Mouse (Mus musculus) stomach, postnatal 0 days (tissue): ENCODE results near the gene Gad1. TPM values are rescaled to one million over a fixed set of nuclear protein-coding genes. Genes with fewer than 3 reads are reported as not detected.

ENCODE experiments used
- ATAC-seq: fragments of 200-750 bp; cut with Nextera tagmentation; 2 replicates; pipeline ENCODE4 v1.8.0; 2017; ENCODE audit not compliant: low FRiP score, low TSS enrichment
- DNase-seq: peaks from one replicate; pipeline ENCODE4 v3.0.0-alpha.2; 2016; ENCODE audit warnings: low spot score
- H3K27ac ChIP-seq: fragments of 300-500 bp; sonication (generic); replicated peaks from 2 replicates; pipeline ENCODE4 v1.5.1; 2014; ENCODE audit warnings: mild to moderate bottlenecking, control low read depth
- H3K27me3 ChIP-seq: fragments of 300-500 bp; sonication (generic); 2 replicates; pipeline ENCODE4 v1.6.1; 2014; ENCODE audit warnings: low read length; ENCODE audit not compliant: control insufficient read depth, insufficient read depth
- H3K36me3 ChIP-seq: fragments of 300-500 bp; sonication (generic); 2 replicates; pipeline ENCODE4 v1.6.1; 2014; ENCODE audit warnings: low read length, mixed read lengths; ENCODE audit not compliant: control insufficient read depth, insufficient read depth
- H3K4me1 ChIP-seq: fragments of 300-500 bp; sonication (generic); replicated peaks from 2 replicates; pipeline ENCODE4 v1.6.1; 2014; ENCODE audit warnings: antibody characterized with exemption; ENCODE audit not compliant: control insufficient read depth, insufficient read depth
- H3K4me2 ChIP-seq: fragments of 300-500 bp; sonication (generic); replicated peaks from 2 replicates; pipeline ENCODE4 v1.6.1; 2014; ENCODE audit warnings: low read depth, mild to moderate bottlenecking, control low read depth, moderate library complexity
- H3K4me3 ChIP-seq: fragments of 300-500 bp; sonication (generic); 2 replicates; pipeline ENCODE4 v1.5.1; 2014; ENCODE audit warnings: low read depth, low read length, control low read depth
- H3K9ac ChIP-seq: fragments of 300-500 bp; sonication (generic); 2 replicates; pipeline ENCODE4 v1.6.1; 2014; ENCODE audit warnings: mild to moderate bottlenecking, low read length, control low read depth, mixed read lengths
- H3K9me3 ChIP-seq: fragments of 300-500 bp; sonication (generic); 2 replicates; pipeline ENCODE4 v1.6.1; 2016; ENCODE audit warnings: low read length; ENCODE audit not compliant: control insufficient read depth
- CTCF ChIP-seq: IDR thresholded peaks from 2 replicates; pipeline ENCODE4 v1.5.1; 2016; ENCODE audit warnings: antibody characterized with exemption, low read depth, mild to moderate bottlenecking, moderate library complexity
- EP300 ChIP-seq: optimal IDR thresholded peaks from 2 replicates; pipeline ENCODE3; 2016; ENCODE audit warnings: antibody characterized with exemption
- WGBS: fragments of 180-500 bp; shearing (Covaris S2); extraction: QIAGEN DNeasy Blood & Tissue Kit; methylation state at CpG from one replicate; pipeline ENCODE4 v1.1.7; 2014; 5-methylcytosine and 5-hydroxymethylcytosine counted together
- polyA plus RNA-seq: library from polyadenylated mRNA; unstranded; fragments of >200 nt; fragmentation: Nextera tagmentation; extraction: Ambion mirVana; gene quantifications from 2 replicates; pipeline ENCODE4 v1.2.1, GENCODE M21; 2015

Gene Gad1
- polyA plus RNA-seq, 1 experiment from 2014 or later: 0.02 TPM

DNA sequence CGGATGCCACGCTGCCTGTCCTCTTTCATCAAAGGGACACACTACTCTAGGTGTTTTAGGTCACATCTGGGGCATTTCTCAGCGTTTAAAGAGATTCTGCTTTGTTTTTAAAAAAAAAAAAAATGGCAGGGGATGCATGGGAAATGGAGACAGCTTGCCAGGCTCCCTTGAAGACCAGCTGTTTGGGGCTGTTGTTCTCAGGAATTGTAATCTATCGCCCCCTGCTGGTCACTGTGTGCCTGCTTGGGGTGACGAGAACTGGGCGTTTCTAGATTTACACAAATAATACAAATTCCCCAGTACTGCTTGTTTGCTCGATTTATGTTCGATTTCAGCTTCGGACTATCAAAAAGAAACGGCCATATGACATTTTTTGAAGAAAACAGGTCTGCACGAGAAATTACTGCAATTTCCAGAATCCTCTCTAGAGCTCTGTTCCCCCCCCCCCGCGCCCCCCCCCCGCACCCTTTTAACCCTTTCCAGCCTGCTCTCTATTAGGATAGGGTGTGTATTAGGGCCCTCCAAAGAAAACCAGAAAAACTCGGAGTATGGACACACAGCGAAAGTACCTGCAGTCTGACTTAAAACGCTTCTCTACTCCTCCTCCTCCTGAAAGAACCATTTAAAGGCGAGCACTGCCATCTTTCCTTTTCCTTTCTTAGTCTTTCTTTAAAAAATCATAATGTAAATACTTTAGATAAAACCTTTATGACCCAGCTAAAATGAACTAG lies 5.4 kb downstream of the Gad1 start:
- Histone ChIP-seq H3K27ac (no peak overlapping the region), H3K9me3 (no peaks in the 10 kb centered on the region), H3K4me1 (no peaks in the 10 kb centered on the region), H3K27me3 (peaks cover 18% of the 10 kb centered on the region), H3K36me3 (no peaks in the 10 kb centered on the region), H3K9ac (no peak overlapping the region), H3K4me2 (no peak overlapping the region), H3K4me3 (no peak overlapping the region)
- no peak for TF ChIP-seq EP300
- peak; percentile 87 for TF ChIP-seq CTCF
- 6% methylated on average over 18 of the region's 18 CpGs for WGBS
- DNase-seq: peak; percentile 83
- no peak for ATAC-seq

DNA sequence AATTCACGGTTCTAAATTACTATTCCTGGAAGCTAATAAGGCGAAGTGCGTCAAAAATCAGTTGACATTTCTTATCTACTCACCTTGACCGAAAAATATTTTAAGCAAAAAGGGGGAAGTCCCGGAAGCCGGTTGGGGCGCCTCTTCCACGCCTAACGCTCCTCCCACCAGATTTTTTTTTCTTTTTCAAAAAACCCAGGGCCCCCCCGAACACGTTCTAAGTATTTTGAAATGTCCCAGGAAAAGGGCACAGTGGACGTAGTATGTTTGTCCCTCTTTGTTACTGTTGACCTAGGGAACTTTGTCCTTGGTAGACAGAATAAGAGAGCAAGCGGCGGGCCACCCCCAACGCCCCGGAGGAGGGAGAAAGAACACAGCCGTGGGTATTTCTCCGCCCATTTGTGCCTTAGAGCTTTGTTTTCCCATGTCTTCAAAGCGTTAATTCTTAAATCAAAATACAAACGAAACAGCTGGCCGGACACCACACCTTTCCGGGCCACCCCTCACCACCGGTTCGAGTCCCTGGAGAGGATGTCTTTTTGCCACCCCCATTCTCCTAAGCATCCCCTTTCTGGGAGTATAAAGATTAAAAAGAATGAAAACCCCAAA lies 6.1 kb downstream of the Gad1 start:
- H3K9ac ChIP-seq: no peak overlapping the region
- H3K4me2 ChIP-seq: no peak overlapping the region
- H3K4me1 ChIP-seq: no peaks in the 10 kb centered on the region
- H3K27me3 ChIP-seq: peaks cover 18% of the 10 kb centered on the region
- DNase-seq (no peak), ATAC-seq (no peak)
- H3K36me3 ChIP-seq: no peaks in the 10 kb centered on the region
- H3K9me3 ChIP-seq: no peaks in the 10 kb centered on the region
- TF ChIP-seq EP300: no peak
- TF ChIP-seq CTCF: no peak
- no peak overlapping the region for H3K4me3 ChIP-seq
- 9% methylated on average over 24 of the region's 24 CpGs for WGBS
- H3K27ac ChIP-seq: no peak overlapping the region

DNA sequence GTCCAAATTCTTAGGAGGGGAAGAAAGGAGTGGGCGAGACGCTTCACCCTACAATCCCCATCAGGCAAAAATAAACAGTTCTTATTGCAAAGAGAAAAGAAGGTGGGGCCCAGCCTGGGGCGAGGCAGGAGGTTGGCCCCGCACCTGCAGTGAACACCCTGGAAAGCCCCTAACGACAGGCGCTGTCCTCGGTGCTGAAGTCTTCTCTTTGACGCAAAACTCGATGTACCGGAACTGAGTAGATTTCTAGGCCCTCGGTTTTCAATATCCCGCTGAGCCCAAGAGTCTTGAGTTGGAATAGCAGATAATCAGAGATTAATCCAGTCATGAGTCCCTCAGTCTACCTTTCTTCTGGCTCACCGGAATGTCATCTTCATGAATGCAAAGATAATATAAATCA lies 6.6 kb downstream of the Gad1 start:
- H3K4me2 ChIP-seq: no peak overlapping the region
- H3K27me3 ChIP-seq: peaks cover 20% of the 10 kb centered on the region
- ATAC-seq (peak; percentile 62; the same call in 1 of the 2 replicates), DNase-seq (peak; percentile 85)
- H3K4me3 ChIP-seq: no peak overlapping the region
- H3K4me1 ChIP-seq: no peaks in the 10 kb centered on the region
- no peak for TF ChIP-seq EP300
- TF ChIP-seq CTCF: no peak; the same call in 1 of the 2 replicates
- no peak overlapping the region for H3K27ac ChIP-seq
- no peaks in the 10 kb centered on the region for H3K36me3 ChIP-seq
- 1% methylated on average over 13 of the region's 13 CpGs for whole genome bisulfite sequencing
- H3K9me3 ChIP-seq: no peaks in the 10 kb centered on the region
- H3K9ac ChIP-seq: no peak overlapping the region

DNA sequence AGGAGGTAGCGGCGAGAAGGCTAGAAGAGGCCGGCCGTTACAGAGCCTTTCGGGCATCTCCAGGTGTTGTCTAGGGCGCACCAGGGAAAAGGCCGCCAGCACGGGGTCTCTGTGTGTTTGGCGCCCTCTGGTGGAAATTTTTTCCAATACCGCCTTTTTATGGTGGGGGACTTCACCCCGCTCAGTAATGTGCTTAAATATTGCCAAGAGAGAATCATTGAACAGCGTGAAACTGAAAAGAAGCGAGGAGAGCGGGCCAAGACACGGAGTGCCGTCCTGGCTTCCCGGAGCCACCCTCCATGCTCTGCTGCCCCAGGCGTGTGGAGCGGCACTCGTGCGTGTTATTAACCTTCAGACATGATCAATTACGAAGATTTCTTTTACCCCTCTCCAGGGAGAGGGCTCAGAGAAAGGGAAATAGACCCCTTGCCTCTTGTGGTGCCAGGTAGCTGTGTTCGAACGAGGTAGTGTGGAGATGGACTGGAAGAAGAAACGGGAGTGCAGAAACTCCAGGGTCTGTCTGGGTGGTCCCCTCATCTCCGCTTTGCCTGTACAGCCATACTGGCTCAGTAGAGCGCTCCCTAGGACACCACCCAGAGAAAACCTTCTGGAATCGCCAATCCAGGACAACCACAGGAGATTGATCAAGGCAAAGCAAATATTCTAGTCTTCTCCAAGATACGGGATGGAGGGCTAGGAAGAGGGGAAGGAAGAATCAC lies 8.4 kb downstream of the Gad1 start:
- peak; percentile 45 for DNase-seq
- H3K9me3 ChIP-seq: no peaks in the 10 kb centered on the region
- H3K36me3 ChIP-seq: no peaks in the 10 kb centered on the region
- ATAC-seq: no peak
- no peak overlapping the region for H3K4me2 ChIP-seq
- H3K27me3 ChIP-seq: peaks cover 30% of the 10 kb centered on the region
- TF ChIP-seq EP300 (no peak), CTCF (peak; percentile 74)
- H3K4me3 ChIP-seq: no peak overlapping the region
- no peaks in the 10 kb centered on the region for H3K4me1 ChIP-seq
- under 1% methylated on average over 29 of the region's 29 CpGs for WGBS
- no peak overlapping the region for H3K9ac ChIP-seq
- no peak overlapping the region for H3K27ac ChIP-seq

DNA sequence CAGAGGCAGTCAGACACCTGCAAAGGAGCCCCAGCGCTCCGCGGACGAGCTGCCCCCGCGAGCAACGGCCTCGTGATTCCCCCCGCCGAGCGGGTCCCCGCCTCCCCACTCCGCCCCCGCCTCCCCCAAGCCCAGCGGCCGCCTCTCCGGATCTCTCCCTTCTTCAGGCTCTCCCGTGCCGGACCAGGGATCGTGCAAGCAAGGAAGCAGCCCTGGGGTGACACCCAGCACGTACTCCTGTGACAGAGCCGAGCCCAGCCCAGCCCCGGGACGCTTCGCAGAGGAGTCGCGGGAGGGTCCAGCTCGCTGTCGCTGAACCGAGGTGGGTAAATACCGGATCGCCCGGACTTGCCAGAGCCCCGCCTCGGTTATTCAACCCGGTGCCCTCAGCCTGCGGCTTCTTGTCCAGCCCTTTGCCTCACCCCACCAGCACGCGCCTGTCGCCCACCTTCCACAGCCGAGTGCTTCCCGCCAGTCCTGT lies 9.2 kb downstream of the Gad1 start:
- peak overlapping the region; percentile 27 for H3K4me2 ChIP-seq
- no peaks in the 10 kb centered on the region for H3K4me1 ChIP-seq
- TF ChIP-seq EP300 (no peak), CTCF (no peak)
- H3K4me3 ChIP-seq: peak overlapping the region; percentile 12; the same call in 1 of the 2 replicates
- DNase-seq (no peak), ATAC-seq (no peak)
- WGBS: 1% methylated on average over 35 of the region's 42 CpGs
- no peaks in the 10 kb centered on the region for H3K36me3 ChIP-seq
- H3K27ac ChIP-seq: no peak overlapping the region
- no peak overlapping the region for H3K9ac ChIP-seq
- H3K27me3 ChIP-seq: peaks cover 31% of the 10 kb centered on the region
- no peaks in the 10 kb centered on the region for H3K9me3 ChIP-seq
